Mouse (Mus musculus) kidney, postnatal 36 days (tissue): ENCODE results near the gene Wdr45b.
"Not testable (repeated sequence)": the region's sequence is repeated elsewhere in the genome, so short reads cannot be mapped to it uniquely, and the experiment has no call there.

Source experiments
- DNase-seq, 2 experiments: peaks; one replicate each; pipeline ENCODE4 v3.0.0; 2021 to 2022; ENCODE audit warnings: mixed read lengths in 2 of 2

Wdr45b gene

DNA sequence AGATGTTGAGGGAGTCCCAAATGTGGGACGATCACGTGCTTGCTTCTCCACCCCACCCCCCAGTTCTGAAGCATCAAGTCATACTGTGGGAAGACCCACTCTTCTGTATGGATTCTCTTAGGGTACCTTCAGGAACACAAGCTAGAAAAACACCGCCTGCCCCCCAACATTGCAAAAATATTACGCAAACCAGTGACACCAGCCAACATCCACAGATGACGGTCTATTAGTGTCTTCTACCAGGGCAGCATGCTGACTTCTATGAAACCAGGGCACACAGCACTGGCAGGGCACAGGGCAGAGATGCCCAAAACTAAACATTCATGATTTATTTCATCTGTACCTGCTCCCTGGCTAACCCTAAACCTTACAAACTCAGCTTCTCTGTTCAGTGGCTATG, 27.6 kb downstream of the Wdr45b start:
- DNase-seq, result no peak

DNA sequence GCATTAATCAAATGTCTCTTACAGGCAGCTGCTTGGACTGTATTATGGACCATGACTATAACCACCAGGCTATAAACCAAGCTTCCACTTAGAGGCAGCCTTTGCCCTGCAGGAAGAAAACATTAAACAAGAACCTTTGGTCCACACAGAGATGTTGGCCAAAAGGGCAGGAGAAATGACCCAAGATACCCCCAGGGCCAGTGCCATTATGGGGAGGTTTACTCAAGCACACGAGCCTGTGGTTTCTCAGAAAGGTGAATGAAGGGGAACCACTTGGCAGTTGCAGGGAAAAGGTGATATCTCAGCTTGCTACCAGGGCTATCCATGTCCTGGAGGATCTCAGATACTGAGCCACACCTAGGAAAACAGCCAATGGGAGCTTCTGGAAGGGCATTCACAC, 28.2 kb downstream of the Wdr45b start:
- peak; percentile 75 to 80 for DNase-seq

DNA sequence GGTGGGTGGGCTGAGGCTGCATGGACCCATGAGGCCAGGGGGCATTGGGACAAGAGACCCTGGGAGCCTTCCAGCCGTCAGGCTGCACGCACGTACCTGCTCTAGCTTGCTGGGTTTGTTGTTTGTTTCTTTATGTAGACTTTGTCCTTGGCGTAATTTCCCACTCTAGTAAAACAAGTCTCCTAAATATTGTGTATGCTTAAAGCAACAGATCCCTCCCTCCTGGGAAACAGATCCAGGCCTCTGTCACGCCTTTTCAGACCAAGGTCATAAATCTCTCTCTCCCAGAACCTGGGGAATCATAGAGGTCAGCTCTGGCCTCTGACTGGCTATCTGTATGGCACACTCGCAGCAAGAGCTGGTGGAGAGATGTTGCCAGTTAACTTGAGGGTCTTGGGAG, 46.5 kb downstream of the Wdr45b start:
- not testable (repeated sequence) for DNase-seq

DNA sequence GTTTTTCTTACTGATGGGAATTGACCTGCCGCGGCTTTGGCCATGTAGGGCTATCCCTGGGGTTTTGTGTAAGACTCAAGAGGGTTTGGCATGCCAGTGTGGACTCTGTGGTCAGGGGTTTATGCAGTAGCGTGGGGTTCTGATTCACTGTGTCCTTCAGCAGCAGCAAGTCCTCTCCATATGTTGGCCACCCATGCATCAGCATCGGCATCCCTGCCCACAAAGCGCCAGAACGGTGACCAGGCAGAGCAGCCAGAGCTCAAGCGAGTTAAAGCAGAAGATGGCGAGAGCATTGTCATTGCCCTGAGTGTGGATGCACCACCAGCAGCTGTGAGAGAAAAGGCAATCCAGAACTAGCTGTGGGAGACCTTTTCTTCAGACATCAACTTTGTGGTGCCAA, 47.6 kb downstream of the Wdr45b start:
- no peak for DNase-seq

DNA sequence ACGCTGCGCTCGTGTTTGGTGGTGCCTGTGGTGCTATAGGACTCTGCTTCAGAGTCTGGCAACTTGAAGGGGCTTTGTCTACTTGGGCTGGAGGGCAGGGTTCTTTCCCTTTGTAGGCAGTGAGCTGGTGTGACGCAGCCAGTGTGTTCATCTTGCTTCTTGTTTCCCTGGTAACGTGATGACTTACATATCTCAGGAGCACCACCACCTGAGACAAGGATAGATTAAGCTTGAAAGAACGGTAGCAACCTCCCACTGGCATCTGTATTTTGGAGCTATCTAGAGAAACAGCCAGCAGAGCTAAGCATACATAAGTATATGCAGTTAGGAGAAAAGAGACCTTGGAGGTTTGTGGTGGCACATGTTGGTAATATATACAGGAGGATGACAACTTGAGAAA, 48.9 kb downstream of the Wdr45b start:
- DNase-seq, result no peak

DNA sequence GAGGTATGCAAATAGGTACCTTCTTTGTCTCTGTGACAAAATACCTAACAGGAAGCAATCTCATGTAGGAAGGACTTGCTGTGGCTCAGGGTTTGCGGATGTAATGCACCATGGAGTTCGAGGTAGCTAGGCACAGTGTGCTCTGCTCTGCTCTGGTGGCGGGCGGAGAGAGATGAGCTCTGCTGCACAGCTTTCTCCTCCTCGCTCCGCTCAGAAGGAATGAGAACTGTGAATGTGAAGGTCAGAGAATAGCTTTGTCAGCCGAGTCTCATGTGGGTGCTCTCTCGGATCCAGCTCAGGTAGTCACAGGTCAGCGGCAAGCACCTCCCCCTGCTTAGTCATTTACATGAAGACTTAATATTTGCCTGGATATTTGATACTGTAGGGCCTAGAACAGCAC, 54.0 kb downstream of the Wdr45b start:
- DNase-seq, result peak; percentile 69 to 79

DNA sequence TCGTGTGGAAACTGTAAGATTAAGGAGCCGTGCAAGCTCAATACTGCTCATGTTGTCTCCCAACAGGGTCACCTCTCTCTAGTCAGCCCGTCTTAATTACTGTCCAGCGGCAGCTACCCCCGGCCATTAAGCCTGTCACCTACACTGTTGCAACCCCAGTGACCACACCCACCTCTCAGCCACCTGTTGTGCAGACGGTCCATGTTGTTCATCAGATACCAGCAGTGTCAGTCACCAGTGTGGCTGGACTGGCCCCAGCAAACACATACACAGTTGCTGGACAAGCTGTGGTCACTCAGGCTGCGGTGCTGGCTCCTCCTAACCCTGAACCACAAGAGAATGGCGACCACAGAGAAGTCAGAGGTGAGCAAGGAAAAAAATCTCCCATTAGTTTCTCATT, 55.8 kb downstream of the Wdr45b start:
- DNase-seq, result no peak

DNA sequence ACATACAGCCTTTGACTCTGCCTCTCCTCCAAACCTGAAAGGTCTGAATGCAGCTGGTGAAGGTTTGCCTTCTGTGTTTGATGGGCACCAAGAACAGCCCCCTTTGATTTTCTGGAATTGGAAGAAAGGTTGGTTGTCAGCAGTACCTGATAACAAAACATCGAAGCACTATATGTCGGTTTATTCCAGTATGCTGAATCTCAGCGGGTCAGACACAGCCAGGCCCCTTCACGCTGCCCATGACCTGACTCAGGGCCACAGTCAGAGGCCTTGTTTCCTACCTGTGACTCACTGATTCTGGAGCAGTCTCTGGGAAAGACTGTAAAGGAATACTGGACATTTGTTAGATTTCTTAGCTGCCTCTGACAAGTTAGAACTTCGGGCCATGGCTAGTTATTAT, 59.5 kb downstream of the Wdr45b start:
- DNase-seq, result no peak

DNA sequence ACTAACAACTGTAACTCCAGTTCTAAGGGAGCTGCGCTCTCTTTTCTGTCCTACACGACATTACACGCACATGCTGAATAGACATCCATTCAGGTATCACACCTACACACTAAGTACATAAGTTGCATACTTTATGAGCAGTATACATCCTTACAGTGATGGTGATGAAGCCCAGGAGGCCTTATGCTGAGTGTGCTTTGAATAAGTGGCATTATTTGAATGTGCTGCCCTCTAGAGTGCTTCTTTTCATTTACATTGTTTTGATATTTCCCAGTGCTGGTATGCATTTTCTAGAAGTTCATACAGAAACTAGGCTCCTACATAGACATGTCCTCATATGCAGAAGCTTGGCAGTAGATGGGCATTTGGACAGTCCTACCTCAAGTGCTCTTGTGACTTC, 64.4 kb downstream of the Wdr45b start:
- DNase-seq, result peak in 1 of 2 experiments; percentile 7

DNA sequence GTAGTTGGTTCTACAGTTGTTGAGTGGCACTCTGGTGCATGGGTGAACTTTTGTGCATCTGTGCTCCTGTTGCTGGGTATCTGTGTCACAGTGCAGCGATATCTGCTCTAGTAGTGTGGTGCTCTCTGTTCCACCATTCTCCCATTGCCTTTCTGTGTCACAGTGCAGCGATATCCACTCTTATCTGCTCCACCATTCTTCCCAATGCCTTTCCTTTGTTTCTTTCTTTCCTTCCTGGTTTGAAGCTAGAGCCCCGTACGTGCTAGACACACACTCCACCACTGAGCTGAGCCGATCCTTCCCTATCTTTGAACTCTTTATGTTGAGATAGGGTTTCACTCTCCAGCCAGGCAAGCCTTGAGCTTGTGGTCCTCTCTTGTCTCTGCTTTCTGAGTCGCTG, 71.3 kb downstream of the Wdr45b start:
- DNase-seq, result no peak

DNA sequence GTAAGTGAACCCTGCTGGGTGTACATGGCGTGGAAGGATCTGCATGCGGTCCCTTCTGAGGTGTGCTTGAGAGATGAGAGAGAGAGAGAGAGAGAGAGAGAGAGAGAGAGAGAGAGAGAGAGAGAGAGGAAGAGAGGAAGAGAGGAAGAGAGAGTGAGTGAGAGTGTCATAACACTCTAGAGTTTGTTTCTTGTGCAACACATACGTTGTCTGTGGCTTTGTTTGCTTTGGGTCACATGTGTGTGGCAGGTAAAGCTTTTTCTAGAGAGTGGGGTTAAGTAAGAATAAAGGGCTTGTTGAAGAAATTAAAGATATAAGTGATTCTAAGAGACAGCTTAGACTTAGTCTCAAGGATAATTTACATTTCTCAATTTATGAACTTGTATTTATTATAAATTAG, 76.2 kb downstream of the Wdr45b start:
- no peak for DNase-seq

DNA sequence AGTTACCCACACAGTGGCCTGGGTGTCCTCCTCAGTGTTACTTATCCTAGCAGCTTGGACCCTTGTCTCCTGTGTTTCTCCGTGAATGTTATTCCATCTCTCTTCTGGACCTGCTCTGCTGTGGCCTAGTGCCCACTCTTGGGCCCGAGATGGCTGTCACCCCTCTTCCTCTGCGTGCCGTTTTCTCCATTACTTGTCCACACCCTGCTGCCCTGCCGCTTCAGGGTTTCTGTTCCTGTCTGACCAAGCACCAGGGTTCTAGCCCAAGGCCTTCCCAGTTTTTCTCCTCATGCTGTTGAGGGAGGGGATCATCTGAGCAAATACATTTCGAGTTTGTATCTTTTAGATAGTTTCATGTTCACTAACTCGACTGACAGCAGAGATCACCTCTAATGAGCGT, 76.7 kb downstream of the Wdr45b start:
- no peak for DNase-seq
